Mouse (Mus musculus) midbrain, postnatal 0 days (tissue): ENCODE measurements around the gene Atp10a. TPM values are rescaled to one million over a fixed set of nuclear protein-coding genes. Genes with fewer than 3 reads are reported as not detected.

Experiments used
- ATAC-seq: fragments of 200-750 bp; cut with Nextera tagmentation; 2 replicates; pipeline ENCODE4 v1.8.0; 2017; ENCODE audit warnings: moderate number of reproducible peaks, mild to moderate bottlenecking, moderate TSS enrichment, moderate library complexity; ENCODE audit not compliant: low FRiP score
- DNase-seq: peaks from one replicate; pipeline ENCODE4 v3.0.0-alpha.2; 2015; ENCODE audit warnings: low spot score
- H3K27ac ChIP-seq: fragments of 300-500 bp; sonication (generic); 2 replicates; pipeline ENCODE4 v1.5.1; 2014; ENCODE audit warnings: low read depth, mild to moderate bottlenecking, low read length, mixed read lengths
- H3K27me3 ChIP-seq: fragments of 300-500 bp; sonication (generic); 2 replicates; pipeline ENCODE4 v1.6.1; 2014; ENCODE audit warnings: low read length, control low read depth, mixed read lengths; ENCODE audit not compliant: insufficient read depth
- H3K36me3 ChIP-seq: fragments of 300-500 bp; sonication (generic); 2 replicates; pipeline ENCODE4 v1.6.1; 2014; ENCODE audit warnings: low read length, control low read depth, mixed read lengths; ENCODE audit not compliant: insufficient read depth
- H3K4me1 ChIP-seq: fragments of 300-500 bp; sonication (generic); 2 replicates; pipeline ENCODE4 v1.6.1; 2014; ENCODE audit warnings: mild to moderate bottlenecking, control low read depth, antibody characterized with exemption, low read length, mixed read lengths; ENCODE audit not compliant: insufficient read depth
- H3K4me2 ChIP-seq: fragments of 300-500 bp; sonication (generic); 2 replicates; pipeline ENCODE4 v1.6.1; 2014; ENCODE audit warnings: low read depth, mild to moderate bottlenecking, low read length, mixed read lengths; ENCODE audit not compliant: poor library complexity, severe bottlenecking
- H3K4me3 ChIP-seq: fragments of 300-500 bp; sonication (generic); 2 replicates; pipeline ENCODE4 v1.5.1; 2014; ENCODE audit warnings: low read depth, mild to moderate bottlenecking, low read length, moderate library complexity
- H3K9ac ChIP-seq: fragments of 300-500 bp; sonication (generic); replicated peaks from 2 replicates; pipeline ENCODE4 v1.6.1; 2014; ENCODE audit warnings: mild to moderate bottlenecking, low read length, moderate library complexity, mixed read lengths; ENCODE audit not compliant: poor library complexity, severe bottlenecking
- H3K9me3 ChIP-seq: fragments of 300-500 bp; sonication (generic); 2 replicates; pipeline ENCODE4 v1.6.1; 2016; ENCODE audit warnings: low read length, control low read depth
- CTCF ChIP-seq: IDR thresholded peaks from 2 replicates; pipeline ENCODE4 v1.5.1; 2016; ENCODE audit warnings: antibody characterized with exemption, mild to moderate bottlenecking
- WGBS: fragments of 180-500 bp; shearing (Covaris S2); extraction: QIAGEN DNeasy Blood & Tissue Kit; methylation state at CpG from one replicate; pipeline ENCODE4 v1.1.7; 2014; 5-methylcytosine and 5-hydroxymethylcytosine counted together
- polyA plus RNA-seq: library from polyadenylated mRNA; unstranded; fragments of >200 nt; fragmentation: Nextera tagmentation; extraction: Ambion mirVana; gene quantifications from 2 replicates; pipeline ENCODE4 v1.2.1, GENCODE M21; 2015
- total RNA-seq: library from RNA; depleted of rRNA; stranded (reverse); fragments of >200 nt; gene quantifications from 2 replicates; pipeline ENCODE4 v1.2.3, GENCODE M21; 2014

Atp10a gene
- total and polyA plus RNA-seq, 2 experiments from 2014 or later = 1.5 to 5.8 TPM

GRCm38 (mm10) chr7:58736841-58737547 is 81.0 kb downstream of the Atp10a start:
- no peak for ATAC-seq
- Histone ChIP-seq H3K9me3 (no peaks in the 10 kb centered on the region), H3K9ac (no peak overlapping the region), H3K4me3 (no peak overlapping the region), H3K4me1 (no peaks in the 10 kb centered on the region), H3K27me3 (no peaks in the 10 kb centered on the region), H3K27ac (no peak overlapping the region), H3K36me3 (no peaks in the 10 kb centered on the region), H3K4me2 (no peak overlapping the region)
- no peak for TF ChIP-seq CTCF
- 89% methylated on average over 3 of the region's 3 CpGs for WGBS
- no peak for DNase-seq

GRCm38 (mm10) chr7:58740196-58740595 is 84.2 kb downstream of the Atp10a start:
- ATAC-seq (no peak), DNase-seq (no peak)
- 93% methylated on average over 13 of the region's 13 CpGs for WGBS
- H3K4me2 ChIP-seq = no peak overlapping the region
- H3K9me3 ChIP-seq = no peaks in the 10 kb centered on the region
- no peaks in the 10 kb centered on the region for H3K4me1 ChIP-seq
- H3K27me3 ChIP-seq = no peaks in the 10 kb centered on the region
- H3K27ac ChIP-seq = no peak overlapping the region
- H3K9ac ChIP-seq = no peak overlapping the region
- H3K36me3 ChIP-seq = no peaks in the 10 kb centered on the region
- no peak for TF ChIP-seq CTCF
- H3K4me3 ChIP-seq = no peak overlapping the region

- Histone ChIP-seq H3K27me3 (no peaks in the 10 kb centered on the region), H3K4me1 (no peaks in the 10 kb centered on the region), H3K4me3 (no peak overlapping the region), H3K4me2 (no peak overlapping the region), H3K36me3 (no peaks in the 10 kb centered on the region), H3K9me3 (no peaks in the 10 kb centered on the region), H3K27ac (no peak overlapping the region), H3K9ac (no peak overlapping the region)
- DNase-seq (no peak), ATAC-seq (no peak)
- 94% methylated on average over 4 of the region's 4 CpGs for WGBS
- no peak for TF ChIP-seq CTCF
These were observed 84.9 kb downstream of the Atp10a start for GRCm38 (mm10) chr7:58740842-58741241.

- Histone ChIP-seq H3K27ac (no peak overlapping the region), H3K36me3 (no peaks in the 10 kb centered on the region), H3K27me3 (no peaks in the 10 kb centered on the region), H3K4me2 (no peak overlapping the region), H3K4me1 (no peaks in the 10 kb centered on the region), H3K9ac (no peak overlapping the region), H3K9me3 (no peaks in the 10 kb centered on the region), H3K4me3 (no peak overlapping the region)
- ATAC-seq (no peak), DNase-seq (no peak)
- WGBS = 83% methylated on average over 4 of the region's 4 CpGs
- TF ChIP-seq CTCF = no peak
These were observed 86.0 kb downstream of the Atp10a start for GRCm38 (mm10) chr7:58742009-58742408.

GRCm38 (mm10) chr7:58742648-58743047 is 86.7 kb downstream of the Atp10a start:
- ATAC-seq (no peak), DNase-seq (peak; percentile 21)
- Histone ChIP-seq H3K9ac (no peak overlapping the region), H3K4me1 (no peaks in the 10 kb centered on the region), H3K4me2 (no peak overlapping the region), H3K36me3 (no peaks in the 10 kb centered on the region), H3K27me3 (no peaks in the 10 kb centered on the region), H3K27ac (no peak overlapping the region), H3K4me3 (no peak overlapping the region), H3K9me3 (no peaks in the 10 kb centered on the region)
- 27% methylated on average over 1 of the region's 1 CpGs for WGBS
- no peak for TF ChIP-seq CTCF

- H3K9ac ChIP-seq = no peak overlapping the region
- peak; percentile 62 for TF ChIP-seq CTCF
- H3K27me3 ChIP-seq = no peaks in the 10 kb centered on the region
- DNase-seq (peak; percentile 12), ATAC-seq (no peak)
- H3K4me3 ChIP-seq = no peak overlapping the region
- H3K27ac ChIP-seq = no peak overlapping the region
- H3K9me3 ChIP-seq = no peaks in the 10 kb centered on the region
- no peak overlapping the region for H3K4me2 ChIP-seq
- WGBS = 81% methylated on average over 4 of the region's 4 CpGs
- H3K4me1 ChIP-seq = no peaks in the 10 kb centered on the region
- no peaks in the 10 kb centered on the region for H3K36me3 ChIP-seq
These were observed 87.7 kb downstream of the Atp10a start for GRCm38 (mm10) chr7:58743362-58744320.
